In the genomic region with DNA sequence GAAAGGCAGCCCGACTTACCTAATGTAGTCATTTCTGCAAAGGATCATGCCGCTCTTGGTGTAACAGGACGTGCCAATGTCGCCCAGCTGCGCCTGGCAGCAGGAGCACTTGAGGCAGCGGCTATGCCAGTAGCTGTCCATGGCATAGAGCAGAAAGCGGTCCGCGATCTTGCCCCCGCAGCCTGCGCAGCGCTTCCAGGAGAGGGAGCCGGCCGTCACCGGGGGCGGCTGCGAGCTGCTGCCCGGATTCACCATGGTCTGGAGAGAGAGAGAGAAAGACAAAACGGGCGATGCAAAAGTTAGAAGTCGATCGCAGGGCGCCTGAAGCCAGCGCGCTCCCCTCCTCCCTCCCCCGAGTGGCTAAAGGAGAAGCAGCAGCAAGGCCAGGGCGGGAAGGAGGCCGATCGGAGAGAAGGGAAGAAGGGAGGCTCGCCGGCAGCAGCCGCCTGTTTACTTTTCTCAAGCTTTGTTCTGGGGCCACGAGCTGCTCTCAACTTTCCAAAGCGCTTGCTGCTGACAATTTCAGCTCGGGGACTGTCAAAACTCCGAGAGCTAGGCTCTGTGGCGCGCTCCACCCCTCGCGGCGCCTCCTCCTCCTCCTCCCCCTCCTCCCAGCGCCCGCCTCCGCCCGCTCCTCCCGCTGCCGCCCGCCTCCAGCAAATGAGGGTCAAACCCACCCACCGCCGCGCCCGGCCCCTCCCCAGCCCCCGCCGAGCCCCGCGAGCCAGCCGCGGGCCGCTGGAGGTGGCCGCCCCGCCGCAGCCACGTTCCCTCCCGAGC, we compare ENCODE assay signal across 8 mouse cellular contexts. TPM values are rescaled to one million over a fixed set of nuclear protein-coding genes. Genes with fewer than 3 reads are reported as not detected.
DNase-seq lines count a peak whose midpoint lies in the region; ATAC-seq lines count a peak whose summit lies in the region.

No protein-coding gene starts in this region.

- DNase-seq in layer of hippocampus, adult 11-12 months (ENCODE audit: low spot score): peak; percentile 65
- DNase-seq in layer of hippocampus, adult 9-10 months (ENCODE audit: low spot score): no peak
- DNase-seq in embryo, embryonic 11.5 days (ENCODE audit: low read depth, low spot score): peak; percentile 72
- peak; percentile 81 to 85 for DNase-seq in heart, adult 9 months (ENCODE audit: low spot score in 2 of 2)
- peak; percentile 87 for DNase-seq in kidney, adult 9 months
- peak; percentile 87 for DNase-seq in neural tube, embryonic 11.5 days (ENCODE audit: low spot score)

- peak overlapping the region; percentile 75 for H3K4me3 ChIP-seq in liver, embryonic 15.5 days (replicated peaks)
- peak overlapping the region; percentile 80 for H3K4me3 ChIP-seq in neural tube, embryonic 11.5 days (ENCODE audit: low read depth, low read length)
- peak overlapping the region; percentile 89 for H3K4me3 ChIP-seq in stomach, embryonic 16.5 days (replicated peaks; ENCODE audit: low read length)

- peak; percentile 69 for ATAC-seq in liver, embryonic 15.5 days (ENCODE audit: insufficient read depth)
- peak; percentile 20 for ATAC-seq in neural tube, embryonic 11.5 days (ENCODE audit: insufficient read depth, low FRiP score, low TSS enrichment)
- ATAC-seq in stomach, embryonic 16.5 days (ENCODE audit: insufficient read depth, low FRiP score): peak; percentile 78

- H3K9ac ChIP-seq in liver, embryonic 15.5 days: peak overlapping the region; percentile 67
- H3K9ac ChIP-seq in neural tube, embryonic 11.5 days (ENCODE audit: low read length): peak overlapping the region; percentile 52
- peak overlapping the region; percentile 83 for H3K9ac ChIP-seq in stomach, embryonic 16.5 days (ENCODE audit: low read length)

- H3K27ac ChIP-seq in liver, embryonic 15.5 days (replicated peaks): peak overlapping the region; percentile 86
- peak overlapping the region; percentile 77 for H3K27ac ChIP-seq in neural tube, embryonic 11.5 days (ENCODE audit: low read depth, low read length)
- peak overlapping the region; percentile 98 for H3K27ac ChIP-seq in stomach, embryonic 16.5 days (ENCODE audit: low read length)

- H3K4me2 ChIP-seq in liver, embryonic 15.5 days: peak overlapping the region; percentile 95
- H3K4me2 ChIP-seq in neural tube, embryonic 11.5 days (ENCODE audit: low read depth): peak overlapping the region; percentile 75
- peak overlapping the region; percentile 73 for H3K4me2 ChIP-seq in stomach, embryonic 16.5 days (ENCODE audit: low read depth, low read length)

- WGBS in liver, embryonic 15.5 days (ENCODE audit: insufficient replicate concordance): under 1% methylated on average over 61 of the region's 64 CpGs
- WGBS in neural tube, embryonic 11.5 days: under 1% methylated on average over 50 of the region's 64 CpGs
- 2% methylated on average over 59 of the region's 64 CpGs for WGBS in stomach, embryonic 16.5 days

- peaks cover 75% of the 10 kb centered on the region for H3K4me1 ChIP-seq in liver, embryonic 15.5 days (replicated peaks)
- H3K4me1 ChIP-seq in neural tube, embryonic 11.5 days (ENCODE audit: control insufficient read depth, insufficient read depth, low read length): peaks cover 13% of the 10 kb centered on the region
- peaks cover 35% of the 10 kb centered on the region for H3K4me1 ChIP-seq in stomach, embryonic 16.5 days (ENCODE audit: control insufficient read depth, insufficient read depth, low read length)

- H3K27me3 ChIP-seq in liver, embryonic 15.5 days: peaks cover 19% of the 10 kb centered on the region
- H3K27me3 ChIP-seq in neural tube, embryonic 11.5 days (ENCODE audit: control insufficient read depth, insufficient read depth, low read length): no peaks in the 10 kb centered on the region
- H3K27me3 ChIP-seq in stomach, embryonic 16.5 days (ENCODE audit: control insufficient read depth, insufficient read depth, low read length): no peaks in the 10 kb centered on the region

- H3K9me3 ChIP-seq in liver, embryonic 15.5 days (replicated peaks): no peaks in the 10 kb centered on the region
- no peaks in the 10 kb centered on the region for H3K9me3 ChIP-seq in neural tube, embryonic 11.5 days (ENCODE audit: control insufficient read depth, low read length)
- H3K9me3 ChIP-seq in stomach, embryonic 16.5 days (replicated peaks; ENCODE audit: control insufficient read depth, low read length): no peaks in the 10 kb centered on the region

- H3K36me3 ChIP-seq in liver, embryonic 15.5 days (replicated peaks): 0 out of 2 replicates have a peak, but pooled peaks cover 3% of the 10 kb centered on the region
- no peaks in the 10 kb centered on the region; the same call in 1 of the 2 replicates for H3K36me3 ChIP-seq in neural tube, embryonic 11.5 days (ENCODE audit: control insufficient read depth, insufficient read depth, low read length)
- 0 out of 2 replicates have a peak, but pooled peaks cover 2% of the 10 kb centered on the region for H3K36me3 ChIP-seq in stomach, embryonic 16.5 days (ENCODE audit: control insufficient read depth, insufficient read depth, low read length)

RNA-seq across cellular contexts. Expression of a gene that starts 3.0 kb away (rescaled TPM):
- polyA plus RNA-seq in liver, embryonic 15.5 days (2015; fragmentation: Nextera tagmentation; extraction: Ambion mirVana): 12.5 and 12.8 TPM in 2 replicates
- 62.2 and 70.7 TPM in 2 replicates for polyA plus RNA-seq in neural tube, embryonic 11.5 days (2014; fragmentation: Nextera tagmentation; extraction: Ambion mirVana)
- polyA plus RNA-seq in stomach, embryonic 16.5 days (2015; fragmentation: Nextera tagmentation; extraction: Ambion mirVana): 75.8 and 76.8 TPM in 2 replicates

Comparison
In these comparisons a context has a peak if more than half of its experiments do, and no peak if none do; other contexts are left out.
1. ATAC-seq: peak in every context shown above with its lines; median percentile 78 in stomach, embryonic 16.5 days; 69 in liver, embryonic 15.5 days; 20 in neural tube, embryonic 11.5 days.